Mouse (Mus musculus): ENCODE data around the gene Sptbn4. TPM values are rescaled to one million over a fixed set of nuclear protein-coding genes. Genes with fewer than 3 reads are reported as not detected.

Gene Sptbn4
- polyA plus RNA-seq, 1 experiment from 2014 or later: 0.40 TPM

GRCm38 (mm10) chr7:27319411-27319810 lies 128.1 kb downstream of the Sptbn4 start:
- Histone ChIP-seq H3K27ac (no peak overlapping the region), H3K4me1 (peaks cover 8% of the 10 kb centered on the region), H3K27me3 (ENCODE audit: insufficient read depth, poor library complexity, severe bottlenecking) (peaks cover 31% of the 10 kb centered on the region), H3K36me3 (0 out of 2 replicates have a peak, but pooled peaks cover 1% of the 10 kb centered on the region), H3K9me3 (peaks cover 1% of the 10 kb centered on the region; the same call in 1 of the 2 replicates), H3K4me3 (no peak overlapping the region)
- no peak for DNase-seq (ENCODE audit: low spot score)
- 81% methylated on average over 22 of the region's 22 CpGs for WGBS

DNA sequence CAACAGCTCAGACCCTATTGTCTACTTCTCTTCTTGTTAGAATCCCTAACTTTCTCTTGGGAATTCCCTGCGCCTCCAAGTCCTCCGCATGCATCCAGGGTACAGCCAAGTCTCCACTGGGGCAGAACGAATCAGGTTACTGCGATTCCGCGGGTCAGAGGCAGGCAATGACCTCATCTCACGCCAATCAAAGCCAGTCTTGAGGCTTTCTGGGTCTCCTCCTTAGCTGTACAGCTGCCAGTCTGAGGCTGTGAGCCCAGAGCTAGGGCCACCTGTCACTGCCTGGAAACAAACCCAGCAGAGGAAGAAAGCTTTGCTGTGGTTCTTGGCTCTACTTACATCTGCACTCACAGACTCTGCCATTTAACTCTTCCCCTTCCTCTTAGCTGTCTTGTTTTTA lies 131.5 kb downstream of the Sptbn4 start:
- H3K27ac ChIP-seq: no peak overlapping the region
- DNase-seq (ENCODE audit: low spot score): no peak
- peaks cover 11% of the 10 kb centered on the region for H3K27me3 ChIP-seq (ENCODE audit: insufficient read depth, poor library complexity, severe bottlenecking)
- 51% methylated on average over 7 of the region's 7 CpGs for WGBS
- peaks cover 6% of the 10 kb centered on the region; the same call in 1 of the 2 replicates for H3K36me3 ChIP-seq
- H3K4me3 ChIP-seq: no peak overlapping the region
- H3K9me3 ChIP-seq: peaks cover 10% of the 10 kb centered on the region; the same call in 1 of the 2 replicates
- H3K4me1 ChIP-seq: peaks cover under 1% of the 10 kb centered on the region; the same call in 1 of the 2 replicates

- Histone ChIP-seq H3K36me3 (peaks cover 6% of the 10 kb centered on the region; the same call in 1 of the 2 replicates), H3K4me3 (no peak overlapping the region), H3K4me1 (peaks cover 12% of the 10 kb centered on the region), H3K27ac (no peak overlapping the region), H3K27me3 (ENCODE audit: insufficient read depth, poor library complexity, severe bottlenecking) (peaks cover 27% of the 10 kb centered on the region), H3K9me3 (peaks cover 10% of the 10 kb centered on the region; the same call in 1 of the 2 replicates)
- 88% methylated on average over 3 of the region's 3 CpGs for WGBS
- no peak for DNase-seq (ENCODE audit: low spot score)
Measured at GRCm38 (mm10) chr7:27314393-27314792, 133.1 kb downstream of the Sptbn4 start.

- H3K9me3 ChIP-seq: peaks cover 10% of the 10 kb centered on the region; the same call in 1 of the 2 replicates
- H3K27me3 ChIP-seq (ENCODE audit: insufficient read depth, poor library complexity, severe bottlenecking): peaks cover 42% of the 10 kb centered on the region
- H3K27ac ChIP-seq: no peak overlapping the region
- DNase-seq (ENCODE audit: low spot score): no peak
- WGBS: 86% methylated on average over 12 of the region's 12 CpGs
- H3K36me3 ChIP-seq: peaks cover 6% of the 10 kb centered on the region; the same call in 1 of the 2 replicates
- H3K4me1 ChIP-seq: peaks cover 16% of the 10 kb centered on the region
- H3K4me3 ChIP-seq: no peak overlapping the region
Measured at GRCm38 (mm10) chr7:27311651-27312284, 135.7 kb downstream of the Sptbn4 start.

DNA sequence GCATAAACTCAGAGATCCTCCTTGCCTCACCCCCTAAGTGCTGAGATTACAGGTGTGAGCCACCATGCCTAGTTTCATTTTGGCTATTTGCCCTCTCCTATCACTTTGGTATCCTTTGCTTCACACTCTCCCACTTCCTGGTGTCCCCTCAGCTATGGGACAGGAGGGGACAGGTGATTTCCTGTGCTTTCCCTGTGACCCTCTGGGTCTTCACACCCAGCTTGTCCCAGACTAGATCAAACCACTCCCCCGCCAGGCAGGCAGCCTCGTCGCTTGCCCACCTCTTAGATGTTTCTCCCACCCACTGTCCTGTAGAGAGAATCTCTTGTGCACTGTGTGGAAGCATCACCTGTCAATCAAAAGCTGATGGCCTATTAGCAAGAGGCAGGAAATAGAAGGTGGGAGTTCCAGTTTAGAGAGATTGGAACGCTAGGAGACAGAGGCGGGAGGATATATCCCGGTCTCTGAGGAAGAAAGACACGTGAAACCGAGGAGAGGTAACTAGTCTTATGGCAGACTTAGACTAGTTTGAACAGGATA lies 136.4 kb downstream of the Sptbn4 start:
- Histone ChIP-seq H3K27me3 (ENCODE audit: insufficient read depth, poor library complexity, severe bottlenecking) (peaks cover 48% of the 10 kb centered on the region), H3K9me3 (peaks cover 10% of the 10 kb centered on the region; the same call in 1 of the 2 replicates), H3K4me1 (peaks cover 16% of the 10 kb centered on the region), H3K36me3 (peaks cover 6% of the 10 kb centered on the region; the same call in 1 of the 2 replicates), H3K4me3 (peak overlapping the region; percentile 52; the same call in 1 of the 2 replicates), H3K27ac (no peak overlapping the region)
- DNase-seq (ENCODE audit: low spot score): no peak
- WGBS: 37% methylated on average over 8 of the region's 8 CpGs

GRCm38 (mm10) chr7:27310306-27310705 lies 137.2 kb downstream of the Sptbn4 start:
- H3K9me3 ChIP-seq: peaks cover 10% of the 10 kb centered on the region; the same call in 1 of the 2 replicates
- no peak for DNase-seq (ENCODE audit: low spot score)
- WGBS: 8% methylated on average over 17 of the region's 17 CpGs
- H3K4me3 ChIP-seq: peak overlapping the region; percentile 52
- H3K4me1 ChIP-seq: peaks cover 16% of the 10 kb centered on the region
- peaks cover 56% of the 10 kb centered on the region for H3K27me3 ChIP-seq (ENCODE audit: insufficient read depth, poor library complexity, severe bottlenecking)
- no peak overlapping the region for H3K27ac ChIP-seq
- peaks cover 6% of the 10 kb centered on the region; the same call in 1 of the 2 replicates for H3K36me3 ChIP-seq

GRCm38 (mm10) chr7:27309832-27310231 lies 137.7 kb downstream of the Sptbn4 start:
- Histone ChIP-seq H3K36me3 (peaks cover 6% of the 10 kb centered on the region; the same call in 1 of the 2 replicates), H3K27me3 (ENCODE audit: insufficient read depth, poor library complexity, severe bottlenecking) (peaks cover 61% of the 10 kb centered on the region), H3K4me3 (peak overlapping the region; percentile 52), H3K9me3 (peaks cover 10% of the 10 kb centered on the region; the same call in 1 of the 2 replicates), H3K27ac (no peak overlapping the region), H3K4me1 (peaks cover 16% of the 10 kb centered on the region)
- no peak for DNase-seq (ENCODE audit: low spot score)
- WGBS: 51% methylated on average over 3 of the region's 3 CpGs

- 9% methylated on average over 28 of the region's 28 CpGs for WGBS
- Histone ChIP-seq H3K9me3 (peaks cover 5% of the 10 kb centered on the region; the same call in 1 of the 2 replicates), H3K27ac (peak overlapping the region; percentile 25; the same call in 1 of the 2 replicates), H3K27me3 (ENCODE audit: insufficient read depth, poor library complexity, severe bottlenecking) (peaks cover 69% of the 10 kb centered on the region), H3K36me3 (peaks cover 1% of the 10 kb centered on the region; the same call in 1 of the 2 replicates), H3K4me1 (peaks cover 16% of the 10 kb centered on the region), H3K4me3 (peak overlapping the region; percentile 53)
- no peak for DNase-seq (ENCODE audit: low spot score)
Measured at GRCm38 (mm10) chr7:27308821-27309549, 138.5 kb downstream of the Sptbn4 start.

- WGBS: 63% methylated on average over 9 of the region's 9 CpGs
- H3K4me1 ChIP-seq: peaks cover 16% of the 10 kb centered on the region
- no peak for DNase-seq (ENCODE audit: low spot score)
- H3K9me3 ChIP-seq: no peaks in the 10 kb centered on the region
- no peak overlapping the region for H3K27ac ChIP-seq
- no peaks in the 10 kb centered on the region for H3K36me3 ChIP-seq
- no peak overlapping the region for H3K4me3 ChIP-seq
- H3K27me3 ChIP-seq (ENCODE audit: insufficient read depth, poor library complexity, severe bottlenecking): peaks cover 80% of the 10 kb centered on the region
Measured at GRCm38 (mm10) chr7:27307551-27307950, 139.9 kb downstream of the Sptbn4 start.

Other genes starting within 250 kb of the Sptbn4 start
- 3.4 and 5.0 TPM in 2 replicates for gene Itpkc, start 219.0 kb downstream of the Sptbn4 start, polyA plus RNA-seq (2016; fragmentation: Nextera tagmentation; extraction: Ambion mirVana)
- gene Coq8b, start 214.7 kb downstream of the Sptbn4 start, polyA plus RNA-seq (2016; fragmentation: Nextera tagmentation; extraction: Ambion mirVana): 12.3 and 13.9 TPM in 2 replicates
- 7.0 and 9.6 TPM in 2 replicates for gene Numbl, start 189.3 kb downstream of the Sptbn4 start, polyA plus RNA-seq (2016; fragmentation: Nextera tagmentation; extraction: Ambion mirVana)
- gene Ltbp4, start 110.0 kb downstream of the Sptbn4 start, polyA plus RNA-seq (2016; fragmentation: Nextera tagmentation; extraction: Ambion mirVana): 19.2 and 23.6 TPM in 2 replicates
- gene Shkbp1, start 91.7 kb downstream of the Sptbn4 start, polyA plus RNA-seq (2016; fragmentation: Nextera tagmentation; extraction: Ambion mirVana): 48.3 and 50.4 TPM in 2 replicates
- 1.3 and 2.1 TPM in 2 replicates for gene Gm20479, start 90.3 kb downstream of the Sptbn4 start, polyA plus RNA-seq (2016; fragmentation: Nextera tagmentation; extraction: Ambion mirVana)
- gene Blvrb, start 292 bp upstream of the Sptbn4 start, polyA plus RNA-seq (2016; fragmentation: Nextera tagmentation; extraction: Ambion mirVana): 88.8 and 94.6 TPM in 2 replicates
- gene Sertad3, start 26.1 kb upstream of the Sptbn4 start, polyA plus RNA-seq (2016; fragmentation: Nextera tagmentation; extraction: Ambion mirVana): 19.0 and 23.8 TPM in 2 replicates
- gene Sertad1, start 39.2 kb upstream of the Sptbn4 start, polyA plus RNA-seq (2016; fragmentation: Nextera tagmentation; extraction: Ambion mirVana): 34.8 and 38.9 TPM in 2 replicates
- gene Prx, start 51.6 kb upstream of the Sptbn4 start, polyA plus RNA-seq (2016; fragmentation: Nextera tagmentation; extraction: Ambion mirVana): 2.4 and 2.8 TPM in 2 replicates
- 0.54 and 0.59 TPM in 2 replicates for gene Hipk4, start 75.6 kb upstream of the Sptbn4 start, polyA plus RNA-seq (2016; fragmentation: Nextera tagmentation; extraction: Ambion mirVana)
- gene Pld3, start 105.5 kb upstream of the Sptbn4 start, polyA plus RNA-seq (2016; fragmentation: Nextera tagmentation; extraction: Ambion mirVana): 54.1 and 55.6 TPM in 2 replicates
- 36.3 and 37.4 TPM in 2 replicates for gene 2310022A10Rik, start 105.5 kb upstream of the Sptbn4 start, polyA plus RNA-seq (2016; fragmentation: Nextera tagmentation; extraction: Ambion mirVana)
- gene Akt2, start 143.9 kb upstream of the Sptbn4 start, polyA plus RNA-seq (2016; fragmentation: Nextera tagmentation; extraction: Ambion mirVana): 94.8 and 106 TPM in 2 replicates
- gene Ttc9b, start 206.2 kb upstream of the Sptbn4 start, polyA plus RNA-seq (2016; fragmentation: Nextera tagmentation; extraction: Ambion mirVana): not detected in 2 replicates
- gene Map3k10, start 226.9 kb upstream of the Sptbn4 start, polyA plus RNA-seq (2016; fragmentation: Nextera tagmentation; extraction: Ambion mirVana): 4.5 and 10.6 TPM in 2 replicates
- 1.6 and 2.5 TPM in 2 replicates for gene Zfp607b, start 241.7 kb upstream of the Sptbn4 start, polyA plus RNA-seq (2016; fragmentation: Nextera tagmentation; extraction: Ambion mirVana)

Data from heart, embryonic 10.5 days (tissue).